Mouse (Mus musculus) hindbrain, embryonic 14.5 days (tissue): ENCODE measurements around the gene Lin9. TPM values are rescaled to one million over a fixed set of nuclear protein-coding genes. Genes with fewer than 3 reads are reported as not detected.
A peak's percentile ranks its signal among the peaks of the same experiment; 100 is the strongest.
"Not testable (repeated sequence)": the region's sequence is repeated elsewhere in the genome, so short reads cannot be mapped to it uniquely, and the experiment has no call there.

Experiments
- ATAC-seq: fragments of 200-750 bp; cut with Nextera tagmentation; 2 replicates; pipeline ENCODE4 v1.8.0; 2017; ENCODE audit warnings: moderate number of reproducible peaks, mild to moderate bottlenecking, moderate TSS enrichment, moderate library complexity; ENCODE audit not compliant: low FRiP score
- DNase-seq: peaks from one replicate; pipeline ENCODE4 v3.0.0-alpha.2; 2015; ENCODE audit warnings: low spot score
- H3K27ac ChIP-seq: fragments of 300-500 bp; sonication (generic); 2 replicates; pipeline ENCODE4 v1.5.1; 2014; ENCODE audit warnings: mild to moderate bottlenecking, moderate library complexity
- H3K27me3 ChIP-seq: fragments of 300-500 bp; sonication (generic); 2 replicates; pipeline ENCODE4 v1.6.1; 2014; ENCODE audit warnings: mild to moderate bottlenecking, low read length, mixed read lengths; ENCODE audit not compliant: control insufficient read depth, insufficient read depth
- H3K36me3 ChIP-seq: fragments of 300-500 bp; sonication (generic); replicated peaks from 2 replicates; pipeline ENCODE4 v1.6.1; 2014; ENCODE audit not compliant: control insufficient read depth, insufficient read depth
- H3K4me1 ChIP-seq: fragments of 300-500 bp; sonication (generic); replicated peaks from 2 replicates; pipeline ENCODE4 v1.6.1; 2014; ENCODE audit warnings: antibody characterized with exemption, low read length, mixed read lengths; ENCODE audit not compliant: control insufficient read depth, insufficient read depth
- H3K4me2 ChIP-seq: fragments of 300-500 bp; sonication (generic); replicated peaks from 2 replicates; pipeline ENCODE4 v1.6.1; 2014; ENCODE audit warnings: mild to moderate bottlenecking, moderate library complexity
- H3K4me3 ChIP-seq: fragments of 300-500 bp; sonication (generic); replicated peaks from 2 replicates; pipeline ENCODE4 v1.5.1; 2014; ENCODE audit warnings: mild to moderate bottlenecking, low read length
- H3K9ac ChIP-seq: fragments of 300-500 bp; sonication (generic); 2 replicates; pipeline ENCODE4 v1.6.1; 2014
- H3K9me3 ChIP-seq: fragments of 300-500 bp; sonication (generic); 2 replicates; pipeline ENCODE4 v1.6.1; 2016; ENCODE audit warnings: low read length; ENCODE audit not compliant: control insufficient read depth
- WGBS: fragments of 180-500 bp; shearing (Covaris S2); extraction: QIAGEN DNeasy Blood & Tissue Kit; methylation state at CpG from one replicate; pipeline ENCODE4 v1.1.7; 2014; 5-methylcytosine and 5-hydroxymethylcytosine counted together
- polyA plus RNA-seq: library from polyadenylated mRNA; unstranded; fragments of >200 nt; fragmentation: Nextera tagmentation; extraction: Ambion mirVana; gene quantifications from 2 replicates; pipeline ENCODE4 v1.2.1, GENCODE M21; 2014

The Lin9 gene
- 10.6 and 11.2 TPM in 2 replicates for polyA plus RNA-seq

- peak within 1 kb of the TSS; percentile 87 for H3K4me2 ChIP-seq
- peak; percentile 92 for ATAC-seq
- no peaks in the 10 kb centered on the region for H3K27me3 ChIP-seq
- peak within 1 kb of the TSS; percentile 99 for H3K4me3 ChIP-seq
- DNase-seq = peak; percentile 95
- H3K36me3 ChIP-seq = no peaks in the 10 kb centered on the region
- H3K4me1 ChIP-seq = peaks cover 19% of the 10 kb centered on the region
- peak within 1 kb of the TSS; percentile 91 for H3K27ac ChIP-seq
- H3K9ac ChIP-seq = peak within 1 kb of the TSS; percentile 94
- under 1% methylated on average over 47 of the region's 47 CpGs for WGBS
- no peaks in the 10 kb centered on the region for H3K9me3 ChIP-seq
Observed at GRCm38 (mm10) chr1:180641137-180641517, at the start of gene Lin9. TSS of gene Lin9 (plus strand) at chr1:180641150.

- no peak overlapping the region for H3K4me3 ChIP-seq
- no peaks in the 10 kb centered on the region for H3K4me1 ChIP-seq
- H3K27ac ChIP-seq = no peak overlapping the region
- ATAC-seq (no peak), DNase-seq (no peak)
- no peaks in the 10 kb centered on the region for H3K27me3 ChIP-seq
- no peak overlapping the region for H3K9ac ChIP-seq
- no peaks in the 10 kb centered on the region for H3K9me3 ChIP-seq
- peaks cover 82% of the 10 kb centered on the region for H3K36me3 ChIP-seq
- WGBS = 88% methylated on average over 6 of the region's 6 CpGs
- H3K4me2 ChIP-seq = no peak overlapping the region
Observed at GRCm38 (mm10) chr1:180600578-180600977, 40.4 kb upstream of the Lin9 start.

- Histone ChIP-seq H3K9me3 (no peaks in the 10 kb centered on the region), H3K27ac (no peak overlapping the region), H3K4me3 (no peak overlapping the region), H3K36me3 (peaks cover 69% of the 10 kb centered on the region), H3K4me2 (no peak overlapping the region), H3K27me3 (no peaks in the 10 kb centered on the region), H3K9ac (no peak overlapping the region), H3K4me1 (no peaks in the 10 kb centered on the region)
- no peak for ATAC-seq
- WGBS = 94% methylated on average over 6 of the region's 6 CpGs
- no peak for DNase-seq
Observed at GRCm38 (mm10) chr1:180601806-180602205, 39.1 kb upstream of the Lin9 start.

- H3K4me3 ChIP-seq = no peak overlapping the region
- ATAC-seq (no peak), DNase-seq (no peak)
- no peaks in the 10 kb centered on the region for H3K27me3 ChIP-seq
- H3K36me3 ChIP-seq = peaks cover 42% of the 10 kb centered on the region
- WGBS = 61% methylated on average over 4 of the region's 4 CpGs
- H3K4me2 ChIP-seq = no peak overlapping the region
- H3K27ac ChIP-seq = no peak overlapping the region
- no peaks in the 10 kb centered on the region for H3K4me1 ChIP-seq
- no peak overlapping the region for H3K9ac ChIP-seq
- H3K9me3 ChIP-seq = no peaks in the 10 kb centered on the region
Observed at GRCm38 (mm10) chr1:180604579-180604978, 36.4 kb upstream of the Lin9 start.

GRCm38 (mm10) chr1:180606106-180606505, 34.8 kb upstream of the Lin9 start:
- Histone ChIP-seq H3K4me2 (no peak overlapping the region), H3K27ac (no peak overlapping the region), H3K4me3 (no peak overlapping the region), H3K4me1 (no peaks in the 10 kb centered on the region), H3K9ac (no peak overlapping the region), H3K36me3 (peaks cover 27% of the 10 kb centered on the region), H3K9me3 (no peaks in the 10 kb centered on the region), H3K27me3 (no peaks in the 10 kb centered on the region)
- 80% methylated on average over 3 of the region's 3 CpGs for WGBS
- DNase-seq (no peak), ATAC-seq (no peak)

- Histone ChIP-seq H3K4me3 (no peak overlapping the region), H3K9ac (no peak overlapping the region), H3K27me3 (no peaks in the 10 kb centered on the region), H3K9me3 (no peaks in the 10 kb centered on the region), H3K4me1 (no peaks in the 10 kb centered on the region), H3K4me2 (no peak overlapping the region), H3K36me3 (peaks cover 18% of the 10 kb centered on the region), H3K27ac (no peak overlapping the region)
- ATAC-seq (no peak), DNase-seq (no peak)
- 78% methylated on average over 10 of the region's 10 CpGs for WGBS
Observed at GRCm38 (mm10) chr1:180606796-180607577, 34.0 kb upstream of the Lin9 start.

GRCm38 (mm10) chr1:180607578-180607879, 33.4 kb upstream of the Lin9 start:
- Histone ChIP-seq H3K9me3 (no peaks in the 10 kb centered on the region), H3K27me3 (no peaks in the 10 kb centered on the region), H3K4me3 (no peak overlapping the region), H3K4me2 (no peak overlapping the region), H3K4me1 (no peaks in the 10 kb centered on the region), H3K27ac (no peak overlapping the region), H3K36me3 (peaks cover 15% of the 10 kb centered on the region), H3K9ac (no peak overlapping the region)
- DNase-seq = no peak
- 84% methylated on average over 2 of the region's 2 CpGs for WGBS
- no peak for ATAC-seq

- H3K27me3 ChIP-seq, H3K9ac ChIP-seq, ATAC-seq, H3K4me3 ChIP-seq, H3K36me3 ChIP-seq, H3K4me2 ChIP-seq, DNase-seq, H3K4me1 ChIP-seq, H3K27ac ChIP-seq, H3K9me3 ChIP-seq: not testable (repeated sequence)
- WGBS = 91% methylated on average over 10 of the region's 14 CpGs
Observed at GRCm38 (mm10) chr1:180611842-180612241, 29.1 kb upstream of the Lin9 start.

GRCm38 (mm10) chr1:180616762-180617161, 24.2 kb upstream of the Lin9 start:
- 89% methylated on average over 3 of the region's 3 CpGs for WGBS
- DNase-seq (no peak), ATAC-seq (no peak)
- Histone ChIP-seq H3K9ac (no peak overlapping the region), H3K36me3 (no peaks in the 10 kb centered on the region), H3K4me1 (no peaks in the 10 kb centered on the region), H3K4me2 (no peak overlapping the region), H3K27ac (no peak overlapping the region), H3K27me3 (no peaks in the 10 kb centered on the region), H3K4me3 (no peak overlapping the region), H3K9me3 (no peaks in the 10 kb centered on the region)

GRCm38 (mm10) chr1:180622389-180622788, 18.6 kb upstream of the Lin9 start:
- H3K4me2 ChIP-seq = no peak overlapping the region
- no peak overlapping the region for H3K27ac ChIP-seq
- ATAC-seq (no peak), DNase-seq (no peak)
- H3K4me3 ChIP-seq = no peak overlapping the region
- no peaks in the 10 kb centered on the region for H3K9me3 ChIP-seq
- H3K27me3 ChIP-seq = no peaks in the 10 kb centered on the region
- H3K9ac ChIP-seq = no peak overlapping the region
- H3K36me3 ChIP-seq = no peaks in the 10 kb centered on the region
- WGBS = 92% methylated on average over 4 of the region's 4 CpGs
- no peaks in the 10 kb centered on the region for H3K4me1 ChIP-seq
